Mouse (Mus musculus): ENCODE results near the gene Stat4.

GRCm38 (mm10) chr1:52087128-52087527 is 100.2 kb downstream of the Stat4 start:
- TF ChIP-seq POLR2A (IDR thresholded peaks at IDR 0.05; ENCODE audit: low read depth, low read length) (no peak), CTCF (IDR thresholded peaks at IDR 0.05; ENCODE audit: extremely low read depth, insufficient read depth, insufficient read length, insufficient replicate concordance) (no peak)
